Mouse (Mus musculus) stomach, postnatal 0 days (tissue): ENCODE measurements around the gene Brinp2.

Experiments
- CTCF ChIP-seq: IDR thresholded peaks from 2 replicates; pipeline ENCODE4 v1.5.1; 2016; ENCODE audit warnings: antibody characterized with exemption, low read depth, mild to moderate bottlenecking, moderate library complexity
- EP300 ChIP-seq: optimal IDR thresholded peaks from 2 replicates; pipeline ENCODE3; 2016; ENCODE audit warnings: antibody characterized with exemption

- TF ChIP-seq CTCF (no peak), EP300 (no peak)
These were observed 32.8 kb downstream of the Brinp2 start for GRCm38 (mm10) chr1:158323325-158323724.
